Mouse (Mus musculus) left cerebral cortex, adult 11 months (tissue): ENCODE measurements around the gene Ccdc120.

ENCODE experiments used
- DNase-seq: peaks from one replicate; pipeline ENCODE4 v3.0.0; 2022; ENCODE audit warnings: low spot score

Ccdc120 gene

DNA sequence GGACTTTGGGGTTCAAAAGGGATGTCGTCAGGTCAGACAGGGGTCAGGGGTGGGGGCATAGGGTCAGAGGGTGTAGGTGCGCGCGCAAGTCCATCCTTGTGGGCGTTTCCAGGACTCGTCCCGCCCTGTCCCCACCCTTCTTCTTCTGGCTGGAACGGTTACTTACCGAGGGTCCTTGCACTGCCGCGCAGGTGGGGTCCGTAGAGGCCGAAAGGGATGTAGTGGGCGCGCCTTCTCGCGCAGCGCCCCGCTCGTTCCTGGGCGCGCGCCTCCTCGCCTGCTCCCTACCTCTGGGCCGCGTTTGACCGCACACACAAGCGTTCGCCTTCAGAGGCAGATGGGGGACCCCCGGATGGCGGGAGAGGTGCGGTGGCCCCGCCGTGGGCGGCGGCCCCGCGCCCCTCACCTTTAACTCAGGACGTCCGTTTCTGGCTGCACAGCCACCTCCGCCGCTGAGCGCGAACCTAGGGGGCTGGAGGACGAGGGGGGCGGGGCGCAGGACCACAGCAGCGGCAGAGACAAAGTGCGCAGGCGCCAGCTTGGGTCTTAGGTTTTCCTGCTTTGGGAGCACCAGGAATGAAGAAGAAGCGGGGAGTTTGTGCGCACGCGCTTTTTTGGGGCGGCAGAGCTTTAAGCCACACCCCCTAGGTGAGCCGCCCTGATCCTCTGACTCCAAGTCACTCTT, at the start of gene Ccdc120:
Ccdc120 (minus strand) TSS at position 474 of the 685 bp plus-strand sequence.
- DNase-seq, result no peak

DNA sequence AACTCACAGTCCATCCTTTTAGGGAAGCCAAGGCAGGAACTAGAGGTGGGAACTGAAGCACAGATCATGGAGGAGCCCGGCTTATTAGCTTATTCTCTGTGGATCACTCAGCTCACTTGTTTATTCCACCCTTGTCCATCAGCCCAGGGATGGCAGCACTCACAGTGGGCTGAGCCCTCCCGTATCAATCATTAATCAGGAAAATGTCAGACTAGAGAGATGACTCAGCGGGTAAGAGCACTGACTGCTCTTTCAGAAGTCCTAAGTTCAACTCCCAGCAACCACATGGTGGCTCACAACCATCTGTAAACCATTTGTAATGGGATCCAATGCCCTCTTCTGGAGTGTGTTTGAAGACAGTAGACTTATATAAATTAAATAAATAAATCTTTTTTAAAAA, 46.6 kb upstream of the Ccdc120 start:
- no peak for DNase-seq

DNA sequence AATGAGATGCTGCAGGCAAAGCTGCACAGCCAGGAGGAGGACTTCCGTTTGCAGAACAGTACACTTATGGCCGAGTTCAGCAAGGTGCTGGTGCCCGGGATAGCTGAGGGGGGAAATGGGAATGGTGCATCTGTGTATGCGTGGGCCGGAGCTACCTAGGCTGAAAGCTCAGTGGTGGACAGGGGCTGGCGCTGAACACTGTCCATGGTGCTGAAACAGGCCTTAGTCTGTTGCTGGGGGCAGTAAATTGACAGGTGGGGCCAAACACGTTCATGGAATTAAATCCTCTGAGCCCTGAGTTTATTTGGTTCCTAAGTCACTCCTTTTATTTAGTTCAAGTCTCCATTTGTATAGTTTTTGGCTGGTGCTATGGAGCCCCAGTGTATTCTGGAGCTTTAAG, 44.3 kb upstream of the Ccdc120 start:
- no peak for DNase-seq

DNA sequence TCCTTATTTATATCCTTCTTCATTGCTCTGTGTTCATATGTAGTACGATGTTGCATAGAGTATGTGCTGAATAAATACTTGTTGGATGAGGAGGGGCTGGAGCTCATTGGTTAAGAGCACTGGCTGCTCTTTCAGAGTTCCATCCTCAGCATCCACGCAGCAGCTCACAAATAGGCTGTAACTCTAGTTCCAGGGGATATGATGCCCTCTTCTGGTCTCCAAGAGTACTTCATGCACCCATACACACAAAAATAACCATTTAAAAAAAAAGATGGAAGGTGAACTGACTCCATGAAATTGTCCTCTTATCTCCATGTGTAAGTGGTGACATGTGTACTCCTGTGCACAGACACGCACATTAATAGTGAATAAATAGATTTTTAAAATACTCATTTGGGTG, 42.7 kb upstream of the Ccdc120 start:
- no peak for DNase-seq

DNA sequence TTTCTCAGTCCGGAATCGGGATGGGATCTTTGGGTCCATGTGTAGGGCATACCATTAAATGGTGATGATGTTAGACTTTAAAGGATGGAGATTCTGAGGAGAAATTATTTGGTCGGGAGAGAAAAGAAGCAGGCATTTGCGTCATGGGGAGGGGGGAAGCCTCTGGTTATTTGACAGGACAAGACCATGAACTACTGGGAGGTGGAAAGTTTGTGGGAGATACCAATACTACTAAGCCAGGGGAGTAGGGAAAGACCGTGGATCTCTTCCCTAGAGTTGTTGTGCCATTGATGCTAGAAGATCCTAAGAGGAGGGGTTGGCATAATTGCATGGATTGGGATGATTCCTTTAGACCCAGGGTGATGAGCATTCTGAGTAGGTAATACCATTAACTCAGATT, 39.6 kb upstream of the Ccdc120 start:
- DNase-seq, result no peak

DNA sequence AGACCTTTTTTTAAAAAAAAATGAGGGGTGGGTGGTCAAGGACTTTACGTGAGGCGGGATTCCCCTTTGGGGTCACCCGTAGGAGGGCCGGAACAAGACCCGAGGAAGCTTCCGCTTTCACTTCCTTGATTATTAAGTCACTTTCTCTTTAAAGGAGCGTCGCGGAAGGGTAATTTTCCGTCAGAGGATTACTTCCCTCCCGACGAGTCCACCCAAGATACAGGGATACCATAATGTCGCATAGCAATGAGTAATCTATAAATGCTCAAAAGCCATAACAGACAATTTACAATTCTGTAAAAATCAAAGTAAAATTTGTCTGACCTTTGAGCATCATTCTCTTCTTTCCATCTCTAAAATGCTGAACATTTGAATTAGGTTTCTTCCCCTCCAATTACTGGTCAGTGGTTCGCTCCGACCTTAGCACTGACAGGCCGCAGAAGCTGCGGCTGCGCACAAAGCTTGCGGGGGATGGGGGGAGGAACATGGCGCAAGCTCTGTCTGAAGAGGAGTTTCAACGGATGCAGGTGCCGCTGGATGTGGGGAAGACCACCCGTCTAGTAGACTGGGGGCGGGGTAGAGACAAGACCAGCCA, 38.9 kb upstream of the Ccdc120 start, which contains the start of gene Gripap1:
Gripap1 (plus strand) TSS at position 224 of the 595 bp plus-strand sequence.
- DNase-seq, result peak; percentile 65

DNA sequence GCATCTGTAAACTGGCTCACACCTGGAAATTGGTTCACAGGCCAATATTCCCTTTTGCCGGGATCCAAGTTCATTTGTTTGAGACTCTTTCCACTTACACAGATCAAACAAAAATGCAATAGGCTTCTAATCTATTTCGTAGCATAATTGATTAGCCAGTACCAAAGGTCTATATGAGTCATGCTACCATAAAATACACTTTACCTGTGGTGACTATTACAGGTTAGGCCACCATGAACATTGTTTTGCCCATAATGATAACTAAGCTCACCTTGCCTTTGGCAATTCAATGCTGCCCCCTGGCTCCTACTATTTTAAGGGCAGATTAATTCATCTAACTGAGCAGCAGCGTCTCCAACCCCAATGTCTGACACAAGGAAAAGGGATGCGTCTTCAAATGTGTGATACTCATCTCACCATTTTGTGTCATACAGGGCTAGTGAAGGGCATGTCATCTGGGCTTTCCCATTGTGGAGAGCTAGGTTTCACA, 31.9 kb upstream of the Ccdc120 start:
- DNase-seq, result no peak

DNA sequence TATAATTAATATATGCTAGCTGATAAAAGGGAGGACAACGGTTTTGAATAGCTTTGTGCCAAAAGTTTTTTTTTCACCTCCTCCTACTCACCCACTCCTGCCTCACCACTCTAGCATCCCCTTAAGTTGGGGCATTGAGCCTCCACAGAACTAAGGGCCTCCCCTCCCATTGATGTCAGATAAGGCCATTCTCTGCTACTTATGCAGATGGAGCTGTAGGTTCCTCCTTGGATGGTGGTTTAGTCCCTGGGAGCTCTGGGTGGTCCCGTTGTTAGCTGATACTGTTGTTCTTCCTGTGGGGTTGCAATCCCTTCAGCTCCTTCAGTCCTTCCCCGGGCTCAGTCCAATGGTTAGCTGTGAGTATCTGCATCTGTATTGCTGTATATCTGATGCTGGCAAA, 28.6 kb upstream of the Ccdc120 start:
- no peak for DNase-seq

DNA sequence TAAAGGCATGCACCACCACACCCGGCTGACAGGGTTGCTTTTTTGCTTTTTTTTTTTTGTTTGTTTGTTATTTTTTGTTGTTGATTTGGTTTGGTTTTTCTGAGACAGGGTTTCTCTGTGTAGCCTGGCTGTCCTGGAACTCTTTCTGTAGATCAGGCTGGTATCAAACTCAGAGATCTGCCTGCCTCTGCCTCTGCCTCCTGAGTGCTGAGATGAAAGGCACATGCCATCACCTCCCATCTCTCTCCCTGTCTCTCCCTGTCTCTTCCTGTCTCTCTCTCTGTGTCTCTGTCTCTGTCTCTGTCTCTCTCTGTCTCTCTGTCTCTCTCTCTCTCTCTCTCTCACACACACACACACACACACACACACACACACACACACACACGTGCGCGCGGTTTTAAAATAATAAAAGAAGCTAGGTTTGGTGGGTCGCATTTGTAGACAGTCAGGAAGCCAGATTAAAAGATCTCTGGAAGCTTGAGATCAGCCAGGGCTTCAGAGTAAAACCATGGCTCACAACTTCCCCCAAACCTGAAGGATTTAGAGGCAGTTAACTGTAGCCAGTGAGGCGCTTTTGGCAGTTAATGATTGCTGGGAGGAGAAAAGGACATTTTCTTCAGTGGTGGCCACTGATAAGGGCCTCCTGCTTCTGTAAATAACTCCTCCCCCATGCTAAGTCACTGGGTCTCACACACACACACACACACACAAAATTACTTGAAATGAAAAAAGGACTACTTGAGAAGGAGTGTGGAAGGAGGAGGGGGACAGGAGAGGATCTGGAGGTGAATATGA, 27.9 kb upstream of the Ccdc120 start:
- DNase-seq, result no peak

DNA sequence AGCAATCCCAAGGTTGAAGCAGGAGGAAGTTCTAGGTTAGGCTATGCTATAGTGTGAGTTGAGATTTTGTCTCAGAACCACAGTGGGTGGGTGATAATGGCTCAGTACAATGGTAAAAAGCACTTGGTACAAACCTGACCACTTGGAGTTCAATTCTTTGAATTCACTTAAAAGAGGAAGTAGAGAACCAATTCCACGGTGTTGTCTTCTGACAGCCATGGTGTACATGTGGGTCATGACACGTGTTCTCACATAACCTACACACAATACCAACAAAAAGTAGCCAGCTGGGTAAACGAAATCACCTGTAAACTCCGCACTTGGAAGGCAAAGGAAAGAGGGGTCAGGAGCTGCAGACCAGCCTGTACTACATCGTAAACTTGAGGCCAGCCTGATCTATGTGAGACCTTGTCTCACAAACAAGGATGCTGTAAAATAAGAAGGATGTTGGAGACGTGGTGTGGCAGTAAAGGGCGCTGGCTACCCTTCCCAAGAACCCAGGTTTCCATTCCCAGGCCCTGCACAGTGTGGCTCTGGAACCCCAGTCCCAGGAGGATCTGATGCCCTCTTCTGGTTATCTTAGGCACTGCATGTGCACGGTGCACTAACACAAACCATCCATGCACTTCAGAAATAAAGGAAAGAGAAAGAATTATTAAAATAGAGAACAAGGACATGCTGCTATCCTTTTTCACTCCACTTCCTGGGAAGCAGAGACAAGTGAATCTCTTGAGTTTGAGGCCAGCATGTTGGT, 25.8 kb upstream of the Ccdc120 start:
- DNase-seq, result no peak

DNA sequence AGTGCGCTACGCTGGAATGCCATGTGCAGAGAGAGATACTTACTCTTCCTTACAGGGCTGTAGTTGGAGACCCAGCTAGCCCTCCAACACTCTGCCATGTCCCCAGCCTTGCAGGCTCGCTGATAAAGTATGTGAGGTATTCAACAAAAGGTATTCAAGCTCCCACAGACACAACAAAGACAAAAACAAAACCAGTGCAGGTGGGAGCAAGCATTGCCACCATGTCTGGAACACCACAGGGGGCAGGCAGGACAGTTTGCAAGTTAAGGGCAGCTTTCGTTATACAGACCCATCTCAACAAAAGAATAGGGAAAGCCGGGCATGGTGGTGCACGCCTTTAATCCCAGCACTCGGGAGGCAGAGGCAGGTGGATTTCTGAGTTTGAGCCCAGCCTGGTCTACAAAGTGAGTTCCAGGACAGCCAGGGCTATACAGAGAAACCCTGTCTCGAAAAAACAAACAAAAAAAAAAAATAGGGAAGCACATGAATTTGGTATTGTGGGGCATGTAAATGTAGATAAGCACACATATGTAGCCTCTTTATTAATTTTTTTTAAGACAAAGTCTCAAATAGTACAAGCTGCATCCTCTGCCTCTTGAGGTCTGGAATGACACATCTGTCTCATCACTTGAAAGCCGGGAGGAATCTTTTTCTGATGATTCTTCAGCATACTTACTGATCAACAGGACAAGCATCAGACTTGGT, 24.9 kb upstream of the Ccdc120 start:
- DNase-seq, result no peak

DNA sequence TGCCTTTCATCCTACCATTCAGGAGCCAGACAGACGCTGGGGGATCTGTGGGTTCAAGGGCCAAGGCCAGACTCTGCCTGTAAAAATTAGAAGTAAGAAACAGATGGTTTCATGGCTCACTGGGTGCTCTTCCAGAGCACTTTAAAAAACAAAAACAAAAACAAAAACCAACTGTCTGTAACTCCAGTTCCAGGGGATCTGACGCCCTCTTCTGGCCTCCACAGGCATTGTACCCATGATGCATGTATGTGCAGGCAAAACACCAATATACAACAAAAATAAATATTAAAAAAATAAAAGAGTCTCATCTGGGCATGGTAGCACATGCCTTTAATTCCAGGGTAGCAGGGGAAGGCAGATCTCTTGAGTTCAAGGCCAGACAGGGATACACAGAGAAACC, 22.1 kb upstream of the Ccdc120 start:
- DNase-seq, result no peak

DNA sequence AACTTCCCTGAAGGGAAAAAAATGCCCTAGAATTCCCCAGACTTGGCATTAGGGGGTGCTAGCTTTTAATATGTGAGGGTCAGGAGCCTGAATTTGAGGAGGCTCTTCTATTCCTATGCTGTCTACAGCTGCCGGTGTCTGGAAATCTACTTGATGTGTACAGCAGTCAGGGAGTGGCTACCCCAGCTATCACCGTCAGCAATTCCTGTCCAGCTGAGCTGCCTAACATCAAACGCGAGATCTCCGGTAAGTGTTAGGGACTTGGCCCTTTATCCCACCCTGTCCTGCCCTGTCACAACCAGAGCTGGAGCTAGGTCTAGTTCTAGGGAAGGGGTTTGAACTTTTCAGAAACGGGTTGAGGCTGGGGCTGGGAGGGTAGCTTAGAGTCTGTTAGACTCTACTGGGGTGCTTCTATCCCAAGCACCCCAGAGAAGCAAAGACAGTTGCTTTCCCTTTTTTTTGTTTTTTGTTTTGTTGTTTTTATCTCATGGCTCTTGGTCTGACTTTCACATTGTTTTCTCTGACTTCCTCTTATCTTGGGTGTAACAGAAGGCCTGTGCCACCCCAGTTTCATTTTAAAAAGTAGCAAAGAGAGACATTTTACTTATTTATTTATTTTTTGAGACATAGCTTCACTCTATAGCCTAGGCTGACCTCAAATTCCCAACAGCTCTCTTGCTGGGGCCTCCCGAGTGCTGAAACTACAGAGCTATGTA, 18.8 kb upstream of the Ccdc120 start:
- no peak for DNase-seq

DNA sequence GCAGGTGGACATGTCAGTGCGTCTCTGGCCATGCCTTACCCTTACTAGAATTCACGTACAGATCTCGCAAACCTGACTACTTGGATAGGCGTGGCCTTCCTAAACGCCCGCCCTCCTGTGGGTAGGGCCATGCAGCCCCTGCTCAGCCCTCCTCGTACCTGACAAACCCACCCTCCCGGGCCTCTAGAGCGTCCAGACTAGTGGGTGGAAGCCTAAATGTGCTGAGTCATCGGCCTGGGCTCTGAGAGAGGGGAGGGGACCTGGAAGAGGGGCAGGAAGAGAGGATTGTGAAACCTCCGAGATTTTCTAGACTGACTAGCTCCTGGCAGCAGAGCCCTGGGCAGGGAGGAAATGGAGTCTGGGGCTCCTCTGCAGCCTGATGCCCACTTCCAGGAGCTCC, 15.1 kb upstream of the Ccdc120 start:
- no peak for DNase-seq

DNA sequence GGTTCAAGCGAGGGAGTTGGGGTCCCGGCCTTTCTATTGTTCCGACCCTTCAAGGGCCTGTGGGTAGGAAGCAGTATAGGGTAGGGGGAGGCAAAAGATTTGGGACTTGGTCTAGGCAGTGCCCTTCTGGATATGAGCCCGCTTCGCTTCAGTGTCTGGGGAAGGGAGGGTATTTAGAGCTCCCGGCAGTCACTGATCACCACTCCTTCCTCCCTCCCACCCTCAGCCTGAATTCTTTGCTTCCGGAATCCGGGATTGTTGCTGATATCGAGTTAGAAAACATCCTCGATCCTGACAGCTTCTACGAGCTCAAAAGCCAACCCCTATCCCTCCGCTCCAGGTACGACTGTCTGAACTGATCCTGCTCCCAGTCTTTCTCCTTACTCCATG, 14.6 kb upstream of the Ccdc120 start:
- DNase-seq, result no peak

DNA sequence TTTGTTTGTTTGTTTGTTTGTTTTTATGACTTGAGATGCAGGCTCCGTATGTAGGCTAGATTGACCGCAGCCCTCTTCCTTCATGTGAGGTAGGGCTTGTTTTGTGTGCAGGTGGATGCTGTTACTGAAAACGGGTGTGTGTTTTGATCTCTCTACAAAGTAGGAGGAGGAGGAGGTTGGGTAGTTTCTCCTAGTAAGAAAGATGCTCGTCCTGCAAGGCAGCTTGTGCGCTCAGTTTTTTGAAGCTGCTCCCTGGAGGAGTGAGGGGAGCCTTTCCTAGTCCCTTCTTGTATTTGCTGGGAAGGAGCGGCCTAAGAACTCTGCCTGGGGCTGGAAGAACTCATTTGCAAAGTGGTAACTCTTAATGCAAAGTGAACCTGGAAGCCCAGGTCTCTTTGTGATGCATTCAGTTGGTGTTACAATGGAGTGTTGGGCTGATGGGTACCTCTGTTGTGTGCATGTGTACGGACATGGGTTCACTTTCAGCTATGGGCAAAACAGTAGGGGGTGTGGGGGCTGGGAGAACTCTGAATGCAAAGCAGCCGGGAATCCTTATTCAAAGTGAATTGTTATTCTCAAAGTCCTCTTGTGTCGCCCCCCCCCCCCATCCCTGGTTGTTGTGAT, 14.1 kb upstream of the Ccdc120 start:
- DNase-seq, result no peak

DNA sequence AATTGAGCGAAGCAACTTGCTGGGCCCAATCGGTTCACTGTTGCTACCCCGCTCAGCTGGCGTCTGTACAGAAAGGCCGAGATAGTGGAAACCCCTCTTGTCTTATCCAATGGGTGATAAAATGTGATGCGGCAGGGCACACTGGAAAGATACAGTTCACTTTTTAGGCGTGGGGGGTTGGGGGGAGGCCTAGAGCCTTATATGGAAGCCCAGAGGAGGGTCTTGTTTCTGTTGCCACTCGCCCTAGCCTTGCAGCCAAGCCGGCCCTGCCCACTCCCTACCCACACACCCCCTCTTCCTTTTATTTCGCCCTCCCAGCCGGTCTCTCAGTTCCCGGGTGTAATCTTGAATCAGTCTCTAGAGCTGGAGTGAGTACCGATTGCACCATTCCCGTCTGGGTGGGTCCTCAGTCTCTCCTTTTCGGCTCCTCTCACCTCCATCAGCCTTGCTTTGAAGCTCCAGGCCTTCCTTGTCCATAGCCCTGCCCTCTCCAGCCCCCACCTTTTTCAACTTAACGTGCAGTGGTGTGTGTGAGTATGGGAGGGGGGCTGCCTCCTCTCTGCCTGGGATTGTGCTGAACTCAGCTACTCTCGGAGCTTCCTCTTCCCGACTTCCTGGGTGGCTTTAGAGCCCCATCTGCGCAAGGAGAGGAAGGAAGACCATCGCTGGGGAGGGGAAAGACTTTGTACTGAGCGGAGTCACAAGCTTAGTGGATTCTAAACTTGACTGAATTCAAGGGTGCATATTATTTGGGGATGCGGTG, 13.1 kb upstream of the Ccdc120 start:
- DNase-seq, result no peak

DNA sequence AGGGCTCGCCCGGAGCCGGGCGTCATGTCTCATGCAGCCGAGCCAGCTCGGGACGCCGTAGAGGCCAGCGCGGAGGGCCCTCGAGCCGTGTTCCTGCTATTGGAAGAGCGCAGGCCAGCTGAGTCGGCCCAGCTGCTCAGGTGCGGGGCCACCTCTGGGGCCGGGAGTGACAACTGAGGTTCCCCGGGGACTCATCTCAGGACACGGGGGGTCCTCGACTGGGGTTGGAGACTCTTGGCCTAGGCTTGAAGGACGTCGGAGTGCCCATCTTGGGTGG, 12.2 kb upstream of the Ccdc120 start:
- no peak for DNase-seq

DNA sequence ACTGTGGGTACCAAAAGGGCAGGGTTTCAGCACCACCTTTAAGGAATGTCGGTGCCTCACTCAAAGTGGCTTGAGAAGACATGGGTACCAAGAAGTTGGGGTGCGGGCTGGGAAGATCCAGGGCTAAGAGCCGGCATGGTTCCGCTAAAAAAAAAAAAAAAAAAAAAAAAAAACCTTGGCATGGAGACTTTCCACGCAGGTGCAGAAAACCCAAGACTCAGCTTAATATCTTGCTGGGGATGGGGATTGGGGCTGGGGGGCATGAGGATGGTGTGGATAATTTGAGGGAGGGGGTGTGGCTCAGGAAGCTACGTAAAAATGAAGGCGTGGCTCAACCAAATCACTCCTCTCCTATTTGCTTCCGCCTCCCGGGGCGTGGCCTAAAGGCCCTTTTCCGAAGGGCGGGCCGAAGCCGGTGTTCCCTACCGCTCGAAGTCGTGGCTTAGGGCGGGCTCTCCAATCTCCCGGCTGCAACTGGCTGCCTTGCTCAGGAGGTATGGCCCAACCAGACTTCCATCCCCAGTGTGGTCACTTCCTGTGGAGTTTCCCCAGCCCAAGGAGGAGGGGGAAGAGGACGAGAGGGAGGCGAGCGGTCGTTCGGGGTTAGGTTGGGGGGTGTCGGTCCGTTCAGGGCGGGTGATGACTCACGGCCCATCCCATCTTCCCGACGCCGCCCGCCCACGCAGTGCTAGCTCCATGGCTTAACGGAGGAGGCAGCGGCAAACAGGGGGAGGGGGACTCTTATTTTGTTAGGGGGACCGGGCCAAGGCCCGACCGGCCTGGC, 11.6 kb upstream of the Ccdc120 start, which contains the start of gene Tfe3:
Tfe3 (plus strand) TSS at position 424 of the 784 bp plus-strand sequence.
- peak; percentile 85 for DNase-seq
